Mouse (Mus musculus) kidney, adult 2 months (tissue): ENCODE measurements around the gene Kif19a. TPM values are rescaled to one million over a fixed set of nuclear protein-coding genes. Genes with fewer than 3 reads are reported as not detected.
A peak's percentile ranks its signal among the peaks of the same experiment; 100 is the strongest.

ENCODE experiments used
- DNase-seq: peaks from one replicate; pipeline ENCODE4 v3.0.0; 2021
- H3K27ac ChIP-seq: fragments of 200-500 bp; 2 replicates; pipeline ENCODE4 v1.5.1; 2012; ENCODE audit warnings: low read depth, low read length, control low read depth, inconsistent platforms; ENCODE audit not compliant: insufficient read depth
- H3K27me3 ChIP-seq: fragments of 200-500 bp; replicated peaks from 2 replicates; pipeline ENCODE4 v1.6.1; 2012; ENCODE audit warnings: mild to moderate bottlenecking, moderate library complexity, low read length, inconsistent platforms; ENCODE audit not compliant: control insufficient read depth, insufficient read depth
- H3K36me3 ChIP-seq: fragments of 200-500 bp; 2 replicates; pipeline ENCODE4 v1.6.1; 2012; ENCODE audit warnings: mild to moderate bottlenecking, moderate library complexity, low read length, inconsistent platforms; ENCODE audit not compliant: control insufficient read depth, insufficient read depth
- H3K4me1 ChIP-seq: fragments of 200-500 bp; 2 replicates; pipeline ENCODE4 v1.6.1; 2011; ENCODE audit warnings: low read length; ENCODE audit not compliant: control insufficient read depth, insufficient read depth
- H3K4me3 ChIP-seq: fragments of 200-500 bp; 2 replicates; pipeline ENCODE4 v1.5.1; 2011; ENCODE audit warnings: mild to moderate bottlenecking, low read depth, low read length, control low read depth; ENCODE audit not compliant: insufficient read depth
- CTCF ChIP-seq: fragments of 200-500 bp; conservative IDR thresholded peaks from 2 replicates; pipeline ENCODE4 v1.5.1; 2011; ENCODE audit warnings: low read depth, mild to moderate bottlenecking, control low read depth, low read length, moderate library complexity, mixed read lengths; ENCODE audit not compliant: insufficient read depth, insufficient read length
- POLR2A ChIP-seq: fragments of 200-500 bp; IDR thresholded peaks from one replicate; pipeline ENCODE4 v1.6.1; 2011; ENCODE audit warnings: low read depth, low read length, control low read depth
- WGBS: fragments of 180-500 bp; shearing (Covaris S2); methylation state at CpG from one replicate; pipeline ENCODE4 v1.1.7; 2018; 5-methylcytosine and 5-hydroxymethylcytosine counted together
- polyA plus RNA-seq: library from polyadenylated mRNA; depleted of rRNA; stranded (reverse); fragments of >200 nt; gene quantifications from 2 replicates; pipeline ENCODE4 v1.2.3, GENCODE M21; 2012

Kif19a gene
- polyA plus RNA-seq, 1 experiment: 0.38 TPM

GRCm38 (mm10) chr11:114791351-114791889 lies 26.2 kb downstream of the Kif19a start:
- no peak overlapping the region for H3K27ac ChIP-seq
- no peaks in the 10 kb centered on the region for H3K27me3 ChIP-seq
- no peaks in the 10 kb centered on the region for H3K4me1 ChIP-seq
- TF ChIP-seq CTCF: no peak
- no peak for TF ChIP-seq POLR2A
- DNase-seq: no peak
- 5% methylated on average over 50 of the region's 50 CpGs for WGBS
- peak overlapping the region; percentile 11; the same call in 1 of the 2 replicates for H3K4me3 ChIP-seq
- no peaks in the 10 kb centered on the region for H3K36me3 ChIP-seq

- WGBS: 1% methylated on average over 59 of the region's 59 CpGs
- Histone ChIP-seq H3K4me3 (peak overlapping the region; percentile 11; the same call in 1 of the 2 replicates), H3K4me1 (no peaks in the 10 kb centered on the region), H3K36me3 (no peaks in the 10 kb centered on the region), H3K27me3 (no peaks in the 10 kb centered on the region), H3K27ac (no peak overlapping the region)
- TF ChIP-seq CTCF (no peak), POLR2A (no peak)
- DNase-seq: no peak
Observed at GRCm38 (mm10) chr11:114791891-114792411, 26.8 kb downstream of the Kif19a start.

- H3K4me1 ChIP-seq: no peaks in the 10 kb centered on the region
- H3K4me3 ChIP-seq: no peak overlapping the region
- no peak overlapping the region for H3K27ac ChIP-seq
- TF ChIP-seq POLR2A: no peak
- TF ChIP-seq CTCF: no peak
- H3K36me3 ChIP-seq: no peaks in the 10 kb centered on the region
- H3K27me3 ChIP-seq: no peaks in the 10 kb centered on the region
- DNase-seq: no peak
- 73% methylated on average over 5 of the region's 5 CpGs for WGBS
Observed at GRCm38 (mm10) chr11:114792931-114793494, 27.8 kb downstream of the Kif19a start.

- Histone ChIP-seq H3K27ac (no peak overlapping the region), H3K27me3 (no peaks in the 10 kb centered on the region), H3K4me1 (no peaks in the 10 kb centered on the region), H3K4me3 (no peak overlapping the region), H3K36me3 (no peaks in the 10 kb centered on the region)
- WGBS: 37% methylated on average over 19 of the region's 19 CpGs
- no peak for DNase-seq
- no peak for TF ChIP-seq POLR2A
- TF ChIP-seq CTCF: no peak
Observed at GRCm38 (mm10) chr11:114793868-114794545, 28.8 kb downstream of the Kif19a start.

GRCm38 (mm10) chr11:114794691-114795090 lies 29.5 kb downstream of the Kif19a start:
- WGBS: 62% methylated on average over 4 of the region's 4 CpGs
- TF ChIP-seq CTCF (no peak), POLR2A (no peak)
- DNase-seq: no peak

GRCm38 (mm10) chr11:114795231-114795746 lies 30.1 kb downstream of the Kif19a start:
- TF ChIP-seq CTCF (0 out of 2 replicates have a peak, but pooled peaks have one; percentile 26), POLR2A (no peak)
- Histone ChIP-seq H3K4me1 (no peaks in the 10 kb centered on the region), H3K27ac (no peak overlapping the region), H3K4me3 (peak overlapping the region; percentile 43), H3K27me3 (no peaks in the 10 kb centered on the region), H3K36me3 (no peaks in the 10 kb centered on the region)
- DNase-seq: peak; percentile 14
- 5% methylated on average over 7 of the region's 7 CpGs for WGBS

More at GRCm38 (mm10) chr11:114794691-114795090, 29.5 kb downstream of the Kif19a start:
- Histone ChIP-seq H3K27ac (no peak overlapping the region), H3K36me3 (no peaks in the 10 kb centered on the region), H3K4me1 (no peaks in the 10 kb centered on the region), H3K27me3 (no peaks in the 10 kb centered on the region), H3K4me3 (no peak overlapping the region)

GRCm38 (mm10) chr11:114795848-114796322 lies 30.7 kb downstream of the Kif19a start, which contains the start of gene Btbd17:
TSS of gene Btbd17 (minus strand) at chr11:114795945.
- WGBS: 25% methylated on average over 4 of the region's 4 CpGs
- Histone ChIP-seq H3K4me1 (no peaks in the 10 kb centered on the region), H3K27me3 (no peaks in the 10 kb centered on the region), H3K4me3 (peak within 1 kb of the TSS; percentile 43), H3K36me3 (no peaks in the 10 kb centered on the region), H3K27ac (no peak within 1 kb of the TSS)
- DNase-seq: no peak
- TF ChIP-seq POLR2A: no peak
- TF ChIP-seq CTCF: no peak
